Mouse (Mus musculus) heart, embryonic 11.5 days (tissue): Measurements from ENCODE around the gene Rbm20. TPM values are rescaled to one million over a fixed set of nuclear protein-coding genes. Genes with fewer than 3 reads are reported as not detected.
A peak's percentile ranks its signal among the peaks of the same experiment; 100 is the strongest.

Source experiments
- ATAC-seq: fragments of 200-750 bp; cut with Nextera tagmentation; replicated peaks from 2 replicates; pipeline ENCODE4 v1.8.0; 2017; ENCODE audit warnings: moderate library complexity; ENCODE audit not compliant: insufficient number of reproducible peaks, low FRiP score, low TSS enrichment
- H3K27ac ChIP-seq: fragments of 300-500 bp; sonication (generic); 2 replicates; pipeline ENCODE4 v1.5.1; 2014; ENCODE audit warnings: mild to moderate bottlenecking, low read depth, low read length
- H3K27me3 ChIP-seq: fragments of 300-500 bp; sonication (generic); 2 replicates; pipeline ENCODE4 v1.6.1; 2014; ENCODE audit warnings: mild to moderate bottlenecking, low read length, mixed read lengths; ENCODE audit not compliant: control insufficient read depth, insufficient read depth
- H3K36me3 ChIP-seq: fragments of 300-500 bp; sonication (generic); 2 replicates; pipeline ENCODE4 v1.6.1; 2014; ENCODE audit warnings: mild to moderate bottlenecking, low read length, moderate library complexity, mixed read lengths; ENCODE audit not compliant: control insufficient read depth, insufficient read depth
- H3K4me1 ChIP-seq: fragments of 300-500 bp; sonication (generic); 2 replicates; pipeline ENCODE4 v1.6.1; 2014; ENCODE audit warnings: low read length; ENCODE audit not compliant: control insufficient read depth, insufficient read depth
- H3K4me2 ChIP-seq: fragments of 300-500 bp; sonication (generic); 2 replicates; pipeline ENCODE4 v1.6.1; 2014; ENCODE audit warnings: mild to moderate bottlenecking, moderate library complexity
- H3K4me3 ChIP-seq: fragments of 300-500 bp; sonication (generic); 2 replicates; pipeline ENCODE4 v1.5.1; 2014; ENCODE audit warnings: low read depth, low read length
- H3K9ac ChIP-seq: fragments of 300-500 bp; sonication (generic); 2 replicates; pipeline ENCODE4 v1.6.1; 2014; ENCODE audit warnings: mild to moderate bottlenecking, low read depth, low read length, moderate library complexity
- H3K9me3 ChIP-seq: fragments of 300-500 bp; sonication (generic); replicated peaks from 2 replicates; pipeline ENCODE4 v1.6.1; 2016; ENCODE audit warnings: low read length; ENCODE audit not compliant: control insufficient read depth
- WGBS: fragments of 180-500 bp; shearing (Covaris S2); extraction: QIAGEN DNeasy Blood & Tissue Kit; methylation state at CpG from one replicate; pipeline ENCODE4 v1.1.7; 2014; ENCODE audit not compliant: insufficient replicate concordance; 5-methylcytosine and 5-hydroxymethylcytosine counted together
- polyA plus RNA-seq: library from polyadenylated mRNA; unstranded; fragments of >200 nt; fragmentation: Nextera tagmentation; extraction: Ambion mirVana; gene quantifications from 2 replicates; pipeline ENCODE4 v1.2.1, GENCODE M21; 2014

The Rbm20 gene
- polyA plus RNA-seq, 1 experiment from 2014 or later: 25.0 TPM

DNA sequence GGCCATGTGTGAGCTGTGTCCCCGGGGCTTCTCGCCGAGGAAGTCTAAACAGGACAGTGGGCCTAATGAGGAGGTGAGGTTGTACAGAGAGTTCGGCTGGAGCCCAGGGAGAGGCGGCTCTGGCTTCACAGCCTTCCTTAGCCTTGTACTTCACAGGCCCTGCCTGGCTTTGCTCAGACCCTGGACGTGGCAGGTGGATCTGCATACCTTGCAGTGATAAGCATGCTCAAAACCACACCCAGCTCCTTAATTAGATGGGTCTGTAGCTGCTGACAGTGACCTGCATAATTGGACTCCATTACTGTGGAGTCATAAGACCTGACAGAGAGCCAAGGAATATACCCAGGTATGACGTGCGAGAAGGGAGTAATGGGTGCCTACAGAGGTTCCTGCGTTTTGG is 102.3 kb downstream of the Rbm20 start:
- ATAC-seq: peak; percentile 14; the same call in 1 of the 2 replicates
- no peak overlapping the region; the same call in 1 of the 2 replicates for H3K27ac ChIP-seq
- H3K9ac ChIP-seq: no peak overlapping the region

GRCm38 (mm10) chr19:53779818-53780217 is 102.7 kb downstream of the Rbm20 start:
- no peak for ATAC-seq
- WGBS: 74% methylated on average over 4 of the region's 4 CpGs
- Histone ChIP-seq H3K27me3 (no peaks in the 10 kb centered on the region), H3K9me3 (no peaks in the 10 kb centered on the region), H3K27ac (no peak overlapping the region), H3K4me2 (no peak overlapping the region), H3K4me3 (no peak overlapping the region), H3K4me1 (peaks cover 3% of the 10 kb centered on the region), H3K36me3 (no peaks in the 10 kb centered on the region), H3K9ac (no peak overlapping the region)

More for the DNA sequence above, 102.3 kb downstream of the Rbm20 start:
- no peaks in the 10 kb centered on the region for H3K27me3 ChIP-seq
- H3K4me1 ChIP-seq: peaks cover 6% of the 10 kb centered on the region
- H3K9me3 ChIP-seq: no peaks in the 10 kb centered on the region
- no peak overlapping the region for H3K4me2 ChIP-seq
- no peaks in the 10 kb centered on the region for H3K36me3 ChIP-seq
- 61% methylated on average over 9 of the region's 9 CpGs for WGBS
- no peak overlapping the region for H3K4me3 ChIP-seq

DNA sequence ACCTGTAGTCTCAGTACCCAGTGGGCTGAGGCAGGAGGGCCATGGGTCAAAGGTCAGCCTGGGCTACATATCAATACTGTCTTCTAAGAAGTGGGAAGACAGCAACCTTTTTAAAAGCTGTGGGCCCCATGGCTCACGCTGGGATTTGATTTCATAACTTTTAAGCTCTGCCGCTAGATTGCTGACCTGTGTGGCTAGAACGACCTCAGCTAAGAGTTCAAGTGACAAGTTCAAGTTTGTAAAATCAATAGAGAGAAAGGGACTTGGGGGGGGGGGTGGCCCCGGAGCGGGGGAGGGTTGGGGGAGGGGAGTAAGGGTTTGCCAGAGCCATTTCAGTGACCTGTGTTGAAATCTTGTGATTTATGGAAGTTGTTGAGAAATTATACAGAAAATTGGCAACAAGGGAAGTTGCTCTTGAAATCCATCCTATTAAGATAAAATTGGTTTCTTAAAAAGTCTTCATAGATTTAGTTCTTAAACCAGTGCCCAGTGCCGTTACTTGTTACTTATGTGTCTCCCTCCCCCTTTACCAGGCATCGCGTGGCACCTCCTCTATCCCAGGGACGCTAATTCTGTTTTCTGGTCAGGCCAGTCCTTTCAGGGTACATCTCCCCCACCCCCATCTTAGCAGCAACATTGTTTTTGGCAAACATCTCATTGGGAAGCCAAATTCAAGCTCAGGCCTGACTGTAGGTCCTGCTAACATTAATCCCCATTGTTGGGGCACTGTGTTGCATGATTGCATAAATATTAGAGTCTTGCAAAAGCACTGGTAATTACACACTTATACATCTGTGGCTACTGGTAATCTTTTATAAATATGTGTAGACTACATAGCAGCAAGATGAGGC is 103.9 kb downstream of the Rbm20 start:
- no peak overlapping the region for H3K27ac ChIP-seq
- 75% methylated on average over 9 of the region's 9 CpGs for WGBS
- no peak for ATAC-seq
- no peak overlapping the region for H3K4me2 ChIP-seq
- no peaks in the 10 kb centered on the region for H3K9me3 ChIP-seq
- no peak overlapping the region for H3K4me3 ChIP-seq
- H3K27me3 ChIP-seq: no peaks in the 10 kb centered on the region
- peaks cover 3% of the 10 kb centered on the region for H3K4me1 ChIP-seq
- H3K9ac ChIP-seq: no peak overlapping the region
- no peaks in the 10 kb centered on the region for H3K36me3 ChIP-seq

- no peak overlapping the region for H3K4me2 ChIP-seq
- ATAC-seq: no peak
- H3K36me3 ChIP-seq: no peaks in the 10 kb centered on the region
- no peak overlapping the region for H3K27ac ChIP-seq
- H3K9me3 ChIP-seq: no peaks in the 10 kb centered on the region
- no peak overlapping the region for H3K9ac ChIP-seq
- no peaks in the 10 kb centered on the region for H3K27me3 ChIP-seq
- WGBS: 91% methylated on average over 7 of the region's 7 CpGs
- H3K4me3 ChIP-seq: no peak overlapping the region
- peaks cover 11% of the 10 kb centered on the region for H3K4me1 ChIP-seq
Observed at GRCm38 (mm10) chr19:53781826-53782225, 104.7 kb downstream of the Rbm20 start.

GRCm38 (mm10) chr19:53785352-53785751 is 108.2 kb downstream of the Rbm20 start:
- H3K4me2 ChIP-seq: no peak overlapping the region
- H3K4me3 ChIP-seq: no peak overlapping the region
- H3K27me3 ChIP-seq: no peaks in the 10 kb centered on the region
- no peak overlapping the region for H3K9ac ChIP-seq
- no peak overlapping the region for H3K27ac ChIP-seq
- WGBS: 81% methylated on average over 3 of the region's 3 CpGs
- no peaks in the 10 kb centered on the region for H3K9me3 ChIP-seq
- no peak for ATAC-seq
- peaks cover 44% of the 10 kb centered on the region for H3K4me1 ChIP-seq
- no peaks in the 10 kb centered on the region for H3K36me3 ChIP-seq

- Histone ChIP-seq H3K27ac (no peak overlapping the region), H3K9me3 (no peaks in the 10 kb centered on the region), H3K4me2 (no peak overlapping the region), H3K4me1 (peaks cover 52% of the 10 kb centered on the region), H3K27me3 (no peaks in the 10 kb centered on the region), H3K4me3 (no peak overlapping the region), H3K36me3 (no peaks in the 10 kb centered on the region), H3K9ac (no peak overlapping the region)
- WGBS: 64% methylated on average over 2 of the region's 2 CpGs
- no peak for ATAC-seq
Observed at GRCm38 (mm10) chr19:53786239-53786638, 109.1 kb downstream of the Rbm20 start.

DNA sequence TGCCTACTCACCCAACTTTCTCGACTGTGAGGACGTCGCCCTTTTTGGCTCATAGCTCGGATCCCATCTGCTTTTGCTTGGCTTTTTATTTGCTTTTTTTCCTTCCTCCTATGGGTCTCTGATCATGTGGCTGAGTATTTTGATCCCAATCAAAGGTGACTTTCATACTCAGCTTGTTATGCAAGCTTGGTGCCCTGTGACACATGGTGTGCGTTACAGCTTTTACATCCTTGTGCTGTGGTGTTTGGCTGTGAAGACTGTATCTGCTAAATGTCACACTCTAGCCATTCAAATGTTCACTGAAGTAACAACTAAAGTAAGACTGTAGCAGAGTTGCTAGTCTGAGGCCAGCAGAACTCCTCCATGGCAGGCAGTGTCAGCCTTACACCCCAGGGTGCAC is 109.7 kb downstream of the Rbm20 start:
- no peaks in the 10 kb centered on the region for H3K27me3 ChIP-seq
- no peak overlapping the region for H3K9ac ChIP-seq
- no peaks in the 10 kb centered on the region for H3K9me3 ChIP-seq
- H3K4me1 ChIP-seq: peaks cover 57% of the 10 kb centered on the region
- no peak for ATAC-seq
- H3K36me3 ChIP-seq: no peaks in the 10 kb centered on the region
- no peak overlapping the region for H3K27ac ChIP-seq
- H3K4me2 ChIP-seq: no peak overlapping the region
- H3K4me3 ChIP-seq: no peak overlapping the region
- WGBS: 79% methylated on average over 5 of the region's 5 CpGs

GRCm38 (mm10) chr19:53788621-53789331 is 111.7 kb downstream of the Rbm20 start:
- no peaks in the 10 kb centered on the region for H3K9me3 ChIP-seq
- no peak overlapping the region for H3K4me3 ChIP-seq
- no peak overlapping the region for H3K9ac ChIP-seq
- 32% methylated on average over 14 of the region's 14 CpGs for WGBS
- no peak for ATAC-seq
- H3K27me3 ChIP-seq: no peaks in the 10 kb centered on the region
- peak overlapping the region; percentile 12 for H3K4me2 ChIP-seq
- no peaks in the 10 kb centered on the region for H3K36me3 ChIP-seq
- H3K4me1 ChIP-seq: peaks cover 71% of the 10 kb centered on the region
- H3K27ac ChIP-seq: peak overlapping the region; percentile 51
